Mouse (Mus musculus) embryonic fibroblast, embryonic 13.5 days (primary cell): Measurements from ENCODE around the gene Itpr1. TPM values are rescaled to one million over a fixed set of nuclear protein-coding genes. Genes with fewer than 3 reads are reported as not detected.

Experiments used
- H3K27ac ChIP-seq: 2 replicates; pipeline ENCODE4 v1.5.1; 2012; ENCODE audit warnings: low read length, control low read depth, inconsistent platforms; ENCODE audit not compliant: insufficient read depth
- H3K4me1 ChIP-seq: 2 replicates; pipeline ENCODE4 v1.6.1; 2011; ENCODE audit warnings: low read length; ENCODE audit not compliant: control insufficient read depth, insufficient read depth
- H3K4me3 ChIP-seq: 2 replicates; pipeline ENCODE4 v1.5.1; 2011; ENCODE audit warnings: mild to moderate bottlenecking, control low read depth, low read length; ENCODE audit not compliant: insufficient read depth
- CTCF ChIP-seq: IDR thresholded peaks from 2 replicates; pipeline ENCODE4 v1.5.1; 2011; ENCODE audit warnings: mild to moderate bottlenecking, control low read depth, low read length, moderate library complexity, borderline replicate concordance; ENCODE audit not compliant: insufficient read depth
- POLR2A ChIP-seq: IDR thresholded peaks from 2 replicates; pipeline ENCODE4 v1.6.1; 2011; ENCODE audit warnings: low read depth, mild to moderate bottlenecking, control low read depth, low read length, moderate library complexity
- polyA plus RNA-seq: library from polyadenylated mRNA; stranded (reverse); fragments of >200 nt; gene quantifications from 2 replicates; pipeline ENCODE4 v1.2.4, GENCODE M21; 2011; ENCODE audit warnings: low read depth; ENCODE audit not compliant: missing spikeins, insufficient read length

Itpr1 gene
- polyA plus RNA-seq, 1 experiment, result 38.0 TPM

DNA sequence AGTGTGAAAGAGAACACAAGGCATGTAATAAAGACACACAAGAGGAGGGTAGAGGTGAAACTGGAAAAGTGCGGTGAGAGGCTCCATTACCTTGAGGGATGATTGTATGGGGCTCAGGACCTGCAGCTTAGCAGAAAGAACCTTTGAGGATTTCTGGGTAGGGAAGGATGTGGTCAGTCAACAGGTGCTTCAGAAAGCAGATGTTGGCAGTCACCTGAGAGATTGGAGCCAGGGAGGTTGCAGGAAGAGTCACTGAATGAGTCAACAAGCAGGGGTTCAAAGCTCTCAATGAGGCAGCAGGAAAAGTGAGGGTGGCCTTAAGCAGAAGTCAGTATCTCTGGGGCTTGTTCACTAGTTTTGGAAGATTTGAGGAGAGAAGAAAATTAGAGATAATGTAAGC lies 101.1 kb downstream of the Itpr1 start:
- Histone ChIP-seq H3K4me3 (no peak overlapping the region), H3K27ac (no peak overlapping the region), H3K4me1 (peaks cover 8% of the 10 kb centered on the region)
- no peak for TF ChIP-seq CTCF

GRCm38 (mm10) chr6:108316268-108316824 lies 103.5 kb downstream of the Itpr1 start:
- H3K4me1 ChIP-seq, result peaks cover 12% of the 10 kb centered on the region
- TF ChIP-seq POLR2A (no peak), CTCF (no peak)
- no peak overlapping the region for H3K4me3 ChIP-seq
- H3K27ac ChIP-seq, result no peak overlapping the region

DNA sequence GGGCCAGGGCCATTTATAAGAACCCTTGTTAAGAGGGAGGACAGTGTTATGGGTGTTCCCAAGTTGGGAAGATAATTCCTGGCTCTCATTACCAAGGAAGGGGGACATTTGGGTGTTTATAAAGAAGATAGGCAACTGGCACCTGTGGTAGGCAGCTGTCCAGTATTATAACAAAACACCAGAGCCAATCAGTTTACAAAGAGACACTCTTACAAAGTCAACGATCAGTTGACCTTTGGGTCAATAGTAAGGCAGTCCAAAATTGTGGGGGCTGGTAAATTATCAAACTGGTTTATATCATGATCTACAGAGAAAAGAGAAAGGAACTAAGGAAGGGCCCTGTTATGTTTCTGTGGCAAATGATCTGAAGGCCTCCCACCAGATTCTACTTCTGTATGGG lies 104.1 kb downstream of the Itpr1 start:
- Histone ChIP-seq H3K4me1 (peaks cover 12% of the 10 kb centered on the region), H3K4me3 (no peak overlapping the region), H3K27ac (no peak overlapping the region)
- TF ChIP-seq CTCF (no peak), POLR2A (no peak)

GRCm38 (mm10) chr6:108321653-108322052 lies 108.8 kb downstream of the Itpr1 start:
- H3K27ac ChIP-seq, result no peak overlapping the region
- TF ChIP-seq POLR2A (no peak), CTCF (no peak)

DNA sequence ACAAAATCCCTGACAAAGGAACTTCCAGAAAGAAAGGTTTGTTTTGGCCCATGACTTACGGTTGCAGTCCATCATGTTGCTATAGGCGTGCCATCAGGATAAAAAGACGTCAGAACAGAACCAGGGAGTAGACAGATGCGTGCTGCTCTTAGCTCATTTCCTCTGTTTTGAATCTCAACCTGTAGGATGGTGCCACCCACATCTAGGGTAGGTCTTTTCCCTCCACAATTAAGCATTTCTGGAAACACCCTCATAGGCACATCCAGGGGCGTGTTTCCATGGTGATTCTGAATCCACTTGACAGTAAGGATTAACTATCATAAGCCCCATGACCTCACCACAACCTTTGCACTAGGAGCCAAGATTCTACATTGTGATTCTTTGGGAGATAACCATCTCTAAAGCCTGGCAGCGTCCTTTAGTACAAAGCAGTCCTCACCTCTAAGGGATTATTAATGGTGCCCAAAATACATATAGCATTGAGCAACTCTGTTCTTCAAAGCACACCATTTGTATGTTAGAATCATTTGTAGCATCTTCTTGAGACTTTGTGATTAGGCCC lies 111.6 kb downstream of the Itpr1 start:
- H3K27ac ChIP-seq, result no peak overlapping the region
- peaks cover 6% of the 10 kb centered on the region for H3K4me1 ChIP-seq
- no peak for TF ChIP-seq CTCF
- TF ChIP-seq POLR2A, result no peak
- no peak overlapping the region for H3K4me3 ChIP-seq

More at GRCm38 (mm10) chr6:108321653-108322052, 108.8 kb downstream of the Itpr1 start:
- Histone ChIP-seq H3K4me3 (no peak overlapping the region), H3K4me1 (peaks cover 9% of the 10 kb centered on the region)

DNA sequence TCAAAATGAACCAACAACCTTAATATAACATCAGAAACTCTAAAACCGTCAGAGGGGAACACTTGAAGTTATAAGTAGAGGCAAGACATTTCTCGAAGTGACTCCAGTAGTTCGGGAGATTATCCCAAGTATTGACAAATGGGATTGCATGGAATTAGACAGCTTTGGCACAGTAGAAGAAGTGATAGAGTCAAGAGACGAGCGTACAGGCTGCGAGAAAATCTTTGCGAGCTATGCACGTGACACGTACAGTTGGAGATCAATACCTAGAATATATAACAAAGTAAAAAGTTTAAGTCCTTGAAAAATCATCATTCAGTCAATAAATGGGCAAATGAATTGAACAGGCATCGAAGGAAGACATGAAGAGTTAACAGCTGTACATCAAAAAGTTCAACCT lies 112.5 kb downstream of the Itpr1 start:
- Histone ChIP-seq H3K4me3 (no peak overlapping the region), H3K4me1 (peaks cover 6% of the 10 kb centered on the region), H3K27ac (peak overlapping the region; percentile 23; the same call in 1 of the 2 replicates)
- TF ChIP-seq CTCF (no peak), POLR2A (no peak)

DNA sequence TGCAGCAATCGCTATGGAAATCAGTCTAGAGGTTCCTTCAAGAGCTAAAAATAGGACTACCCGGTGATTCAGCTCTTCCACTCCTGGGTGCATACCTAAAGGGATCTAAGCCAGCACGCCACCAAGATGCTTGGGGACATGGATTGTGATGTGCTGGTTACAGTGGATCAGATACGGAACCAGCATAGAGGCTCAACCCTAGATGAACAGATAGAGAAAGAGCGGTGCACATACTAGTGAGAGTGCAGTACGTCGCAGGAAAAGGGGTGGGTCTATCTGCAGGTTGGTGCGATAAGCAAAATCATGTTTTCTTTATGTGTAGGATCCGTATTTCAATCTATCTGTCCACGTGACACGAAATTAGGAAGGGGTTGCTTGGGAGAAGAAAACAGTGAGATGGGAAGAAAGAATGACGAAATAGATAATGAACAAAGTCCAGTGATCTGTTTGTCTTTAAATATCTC lies 113.1 kb downstream of the Itpr1 start:
- no peak overlapping the region for H3K27ac ChIP-seq
- H3K4me1 ChIP-seq, result peaks cover 6% of the 10 kb centered on the region
- TF ChIP-seq POLR2A (no peak), CTCF (no peak)
- H3K4me3 ChIP-seq, result no peak overlapping the region

GRCm38 (mm10) chr6:108326751-108327161 lies 113.9 kb downstream of the Itpr1 start:
- Histone ChIP-seq H3K4me3 (no peak overlapping the region), H3K4me1 (peaks cover 6% of the 10 kb centered on the region), H3K27ac (no peak overlapping the region)
- no peak for TF ChIP-seq POLR2A
- TF ChIP-seq CTCF, result no peak

DNA sequence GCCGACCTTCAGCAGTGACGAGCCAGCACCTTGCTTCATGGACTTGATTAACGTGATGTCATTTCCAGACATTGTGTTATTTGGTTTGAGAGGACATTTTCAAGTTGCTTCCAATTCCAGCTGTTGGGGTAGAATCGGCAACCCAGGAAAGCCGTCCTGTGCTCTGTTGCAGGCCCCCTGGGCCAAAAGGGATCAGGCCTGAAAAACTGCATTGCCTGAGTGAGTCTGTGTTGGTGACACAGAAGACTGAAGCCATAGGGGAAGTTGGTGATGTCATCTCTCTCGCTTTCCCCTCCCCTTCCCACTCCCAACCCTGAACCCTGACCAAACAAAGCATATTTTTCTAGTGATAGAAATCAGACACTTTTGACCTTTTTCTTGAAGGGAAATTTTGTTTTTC lies 114.7 kb downstream of the Itpr1 start:
- peaks cover 6% of the 10 kb centered on the region for H3K4me1 ChIP-seq
- H3K27ac ChIP-seq, result no peak overlapping the region
- TF ChIP-seq POLR2A, result no peak
- TF ChIP-seq CTCF, result no peak
- H3K4me3 ChIP-seq, result no peak overlapping the region

GRCm38 (mm10) chr6:108328296-108328695 lies 115.4 kb downstream of the Itpr1 start:
- peak overlapping the region; percentile 32; the same call in 1 of the 2 replicates for H3K27ac ChIP-seq
- TF ChIP-seq POLR2A, result no peak
- no peak for TF ChIP-seq CTCF

More at GRCm38 (mm10) chr6:108328296-108328695, 115.4 kb downstream of the Itpr1 start:
- peaks cover 6% of the 10 kb centered on the region for H3K4me1 ChIP-seq
- H3K4me3 ChIP-seq, result no peak overlapping the region
